Mouse (Mus musculus): ENCODE results near the gene Grpel1.

GRCm38 (mm10) chr5:36426404-36426803, 38.4 kb upstream of the Grpel1 start:
- TF ChIP-seq CTCF (IDR thresholded peaks at IDR 0.05; ENCODE audit: control insufficient read depth, insufficient read depth, insufficient read length) (no peak), MYOD1 (IDR thresholded peaks at IDR 0.05; ENCODE audit: control insufficient read depth, insufficient read length, low read depth) (no peak), USF1 (IDR thresholded peaks at IDR 0.05; ENCODE audit: low read depth) (no peak), MAX (IDR thresholded peaks at IDR 0.05) (no peak), FOSL1 (IDR thresholded peaks at IDR 0.05; ENCODE audit: insufficient read depth, low read length, poor library complexity, severe bottlenecking) (no peak), MYOG (IDR thresholded peaks at IDR 0.05; ENCODE audit: control insufficient read depth, extremely low read depth, insufficient read length) (no peak)

Data from C2C12 (cell line).